Mouse (Mus musculus) activated CD4-positive, CD25-positive, alpha-beta regulatory T cell, adult 4 months (primary cell): ENCODE measurements around the gene Olfr310. TPM values are rescaled to one million over a fixed set of nuclear protein-coding genes. Genes with fewer than 3 reads are reported as not detected.

Source experiments
- ATAC-seq: one replicate; pipeline ENCODE4 v1.8.0; 2017
- polyA plus RNA-seq, 2 experiments: library from polyadenylated mRNA; unstranded; fragments of 100-300 nt; shearing (Covaris generic); gene quantifications; one replicate each; pipeline ENCODE4 v1.2.1; 2017

Olfr310 gene
- not detected for polyA plus RNA-seq

DNA sequence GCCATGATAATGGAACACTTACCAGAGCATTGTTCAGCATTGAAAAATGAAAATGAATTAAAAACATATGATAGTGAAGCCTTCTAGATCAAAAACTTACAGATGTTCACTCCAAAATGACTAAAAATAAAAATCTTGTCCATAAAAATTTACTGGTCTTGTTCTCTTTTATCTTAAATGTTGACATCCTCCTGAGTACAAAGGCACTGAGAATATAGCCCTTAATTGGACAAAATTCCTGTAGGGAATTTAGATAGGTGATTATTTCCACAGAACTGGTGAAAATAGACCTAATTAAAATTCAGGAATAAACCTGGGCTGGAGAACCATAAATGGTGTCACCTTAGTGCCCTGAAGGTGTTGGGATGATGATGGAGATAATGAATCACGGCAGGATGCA is at the start of gene Olfr310:
Olfr310 (minus strand) TSS at position 101 of the 400 bp plus-strand sequence.
- ATAC-seq = no peak

DNA sequence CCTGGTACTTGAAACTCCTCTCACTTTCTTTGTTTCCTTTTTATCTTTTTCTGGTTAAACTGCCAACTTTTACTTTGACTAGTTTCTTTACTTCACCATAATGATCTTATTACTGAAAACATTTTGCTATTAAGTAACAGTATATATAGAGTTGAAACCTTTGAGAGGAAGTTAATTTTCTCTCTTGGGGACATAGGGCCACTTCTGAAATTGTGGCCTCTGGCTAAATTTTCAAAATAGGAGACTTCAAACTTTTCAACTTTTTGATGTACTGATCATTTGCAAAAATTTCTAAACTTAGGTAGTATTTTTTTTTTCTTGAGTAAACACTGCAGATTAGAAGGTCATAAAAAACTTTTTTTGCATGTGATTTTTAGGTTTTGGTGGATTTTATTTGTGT is 48.6 kb upstream of the Olfr310 start, which contains the start of gene Olfr308:
Olfr308 (minus strand) TSS at position 101 of the 400 bp plus-strand sequence.
- no peak for ATAC-seq

DNA sequence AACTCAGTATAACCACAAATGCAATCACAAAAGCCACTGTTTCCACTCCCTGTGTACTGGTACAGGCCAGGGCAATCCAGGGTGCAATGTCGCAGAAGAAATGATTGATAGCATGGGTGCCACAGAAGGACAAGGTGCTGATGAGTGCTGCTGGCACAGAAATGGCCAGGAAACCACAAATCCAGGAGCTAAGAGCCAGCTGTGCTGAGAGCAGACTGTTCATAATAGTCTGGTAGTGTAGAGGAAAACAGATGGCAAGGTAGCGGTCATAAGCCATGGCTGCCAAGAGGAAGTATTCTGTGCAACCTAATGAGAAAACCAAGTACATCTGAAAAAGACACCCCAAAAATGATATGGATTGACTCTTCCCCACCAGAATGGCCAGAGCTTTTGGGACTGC is 44.4 kb upstream of the Olfr310 start:
- no peak for ATAC-seq

DNA sequence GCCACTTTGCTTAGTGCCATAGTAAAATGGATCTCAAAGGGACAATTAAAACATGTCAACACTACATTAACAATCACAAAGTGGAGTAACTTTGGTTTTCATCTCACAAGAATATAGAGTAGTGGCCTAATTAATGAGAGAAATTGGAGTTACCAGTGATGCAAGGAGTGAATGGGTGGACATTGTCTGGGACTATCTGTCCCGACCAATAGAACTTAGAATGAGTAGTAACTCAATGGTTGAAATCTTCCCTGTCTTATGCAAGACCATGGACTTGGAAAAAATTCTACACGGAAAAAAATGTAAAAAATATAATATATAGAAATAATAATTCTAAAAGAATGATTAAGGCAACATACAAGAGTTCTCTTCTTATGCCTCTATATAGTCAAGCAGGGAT is 36.6 kb upstream of the Olfr310 start, which contains the start of gene Olfr309:
Olfr309 (minus strand) TSS at position 101 of the 400 bp plus-strand sequence.
- no peak for ATAC-seq

DNA sequence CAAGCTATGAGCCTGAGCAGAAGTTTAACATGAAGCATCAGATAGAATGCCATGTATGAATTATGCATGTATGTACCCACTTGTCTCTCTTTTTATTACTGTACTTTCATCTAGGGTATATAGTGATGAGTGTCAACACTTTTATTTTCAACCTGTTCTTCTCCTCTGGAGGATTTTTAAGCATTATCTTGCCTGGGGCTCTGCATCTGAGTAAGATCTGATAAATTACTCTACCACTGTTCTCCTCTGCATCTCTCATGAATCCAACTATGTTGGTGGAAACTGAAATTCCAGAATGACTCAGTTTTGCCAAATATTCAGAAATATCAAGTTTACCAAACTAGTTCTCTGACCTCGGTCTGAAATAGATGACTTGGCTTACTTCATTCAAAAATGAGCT is 30.8 kb downstream of the Olfr310 start, which contains the start of gene Vmn2r76:
Vmn2r76 (minus strand) TSS at position 101 of the 400 bp plus-strand sequence.
- no peak for ATAC-seq

Other genes with a start within 250 kb of the Olfr310 start
- gene Vmn2r75, start 105.4 kb downstream of the Olfr310 start, polyA plus RNA-seq = under 1 TPM in 1 of 2 experiments, not detected in 1; 0.08 TPM
- gene Vmn2r76, start 30.9 kb downstream of the Olfr310 start, polyA plus RNA-seq = under 1 TPM; 0.03 to 0.08 TPM
- gene Olfr309, start 36.5 kb upstream of the Olfr310 start, polyA plus RNA-seq = not detected
- not detected for gene Olfr308, start 48.5 kb upstream of the Olfr310 start, polyA plus RNA-seq
- not detected for gene Olfr307, start 60.4 kb upstream of the Olfr310 start, polyA plus RNA-seq
- not detected for gene Olfr305, start 89.8 kb upstream of the Olfr310 start, polyA plus RNA-seq
- not detected for gene Olfr304, start 109.5 kb upstream of the Olfr310 start, polyA plus RNA-seq
- gene Olfr303, start 120.6 kb upstream of the Olfr310 start, polyA plus RNA-seq = not detected
- gene Olfr301, start 126.7 kb upstream of the Olfr310 start, polyA plus RNA-seq = not detected
- not detected for gene Olfr299, start 182.7 kb upstream of the Olfr310 start, polyA plus RNA-seq
- gene Olfr298, start 215.3 kb upstream of the Olfr310 start, polyA plus RNA-seq = not detected
- gene Olfr297, start 242.8 kb upstream of the Olfr310 start, polyA plus RNA-seq = not detected